Mouse (Mus musculus): ENCODE results near the gene Nkap. TPM values are rescaled to one million over a fixed set of nuclear protein-coding genes. Genes with fewer than 3 reads are reported as not detected.

Gene Nkap
- polyA plus RNA-seq (2015; fragmentation: Illumina TruSeq; extraction: RNeasy Lipid Tissue Mini Kit (QIAGEN cat#74804); ENCODE audit: low read depth, low replicate concordance) = 10.6 TPM

DNA sequence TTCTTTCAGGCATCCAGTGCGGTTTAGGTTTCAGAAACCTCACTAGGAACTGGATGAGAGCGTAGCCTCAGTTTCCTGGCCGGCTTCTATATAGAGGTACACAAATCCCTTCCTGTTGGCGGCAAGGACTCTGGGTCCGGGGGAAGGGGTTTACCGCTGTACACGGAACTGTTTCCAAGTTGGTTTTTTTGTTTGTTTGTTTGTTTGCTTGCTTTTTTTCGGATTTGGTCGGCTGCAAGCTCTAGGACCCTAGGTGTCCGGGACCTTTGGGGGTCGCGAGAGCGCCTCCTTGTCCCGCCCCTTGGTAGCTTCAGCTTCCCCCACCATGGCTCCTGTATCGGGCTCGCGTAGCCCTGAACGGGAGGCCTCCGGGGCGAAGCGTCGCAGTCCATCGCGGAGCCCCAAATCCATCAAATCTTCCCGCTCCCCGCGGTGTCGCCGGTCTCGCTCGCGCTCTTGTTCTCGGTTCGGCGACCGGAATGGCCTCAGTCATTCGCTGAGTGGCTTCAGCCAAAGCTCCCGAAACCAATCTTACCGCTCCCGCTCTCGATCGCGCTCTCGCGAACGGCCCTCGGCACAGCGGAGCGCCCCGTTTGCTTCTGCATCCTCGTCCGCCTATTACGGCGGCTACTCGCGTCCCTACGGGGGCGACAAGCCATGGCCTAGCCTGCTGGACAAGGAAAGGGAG is at the start of gene Nkap:
Gene Nkap, plus strand, starts transcription at position 125 of the 688 bp plus-strand sequence.

DNA sequence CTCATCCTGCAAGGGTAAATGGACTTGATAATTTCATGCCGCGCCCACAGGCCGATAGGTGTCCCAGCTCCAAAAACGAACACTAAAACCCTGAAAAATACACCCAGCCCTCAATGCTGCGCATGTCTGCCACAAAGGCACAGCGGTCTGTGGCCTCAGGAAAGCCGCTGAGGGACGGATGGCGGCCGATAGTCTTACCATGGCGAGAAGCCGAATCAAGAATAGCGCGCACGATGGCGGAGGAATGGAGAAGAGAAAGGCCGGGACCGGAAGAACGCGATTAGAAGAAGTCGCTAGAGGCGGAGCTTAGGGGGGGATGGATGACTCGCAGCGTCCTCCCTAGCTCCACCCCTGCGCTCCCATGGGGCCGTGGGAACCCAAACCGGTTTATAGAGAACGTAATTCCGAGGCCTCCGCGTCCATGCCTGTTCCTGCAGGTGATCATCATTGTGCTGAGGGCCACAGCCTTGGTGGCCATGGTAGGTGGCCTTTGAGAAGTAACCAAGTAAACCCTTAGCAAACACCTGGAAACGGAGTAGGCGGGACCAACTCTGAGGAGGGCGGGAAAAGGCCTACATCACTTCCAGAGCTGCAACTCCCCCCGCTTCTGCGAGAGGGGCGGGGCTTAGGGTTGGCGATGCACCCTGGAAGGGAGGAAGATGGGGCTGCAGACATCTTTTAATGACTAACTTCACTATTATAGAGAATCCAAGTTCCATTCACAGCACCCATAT is 41.5 kb upstream of the Nkap start, which contains the start of gene Rpl39:
Gene Rpl39, minus strand, starts transcription at position 476 of the 734 bp plus-strand sequence.

DNA sequence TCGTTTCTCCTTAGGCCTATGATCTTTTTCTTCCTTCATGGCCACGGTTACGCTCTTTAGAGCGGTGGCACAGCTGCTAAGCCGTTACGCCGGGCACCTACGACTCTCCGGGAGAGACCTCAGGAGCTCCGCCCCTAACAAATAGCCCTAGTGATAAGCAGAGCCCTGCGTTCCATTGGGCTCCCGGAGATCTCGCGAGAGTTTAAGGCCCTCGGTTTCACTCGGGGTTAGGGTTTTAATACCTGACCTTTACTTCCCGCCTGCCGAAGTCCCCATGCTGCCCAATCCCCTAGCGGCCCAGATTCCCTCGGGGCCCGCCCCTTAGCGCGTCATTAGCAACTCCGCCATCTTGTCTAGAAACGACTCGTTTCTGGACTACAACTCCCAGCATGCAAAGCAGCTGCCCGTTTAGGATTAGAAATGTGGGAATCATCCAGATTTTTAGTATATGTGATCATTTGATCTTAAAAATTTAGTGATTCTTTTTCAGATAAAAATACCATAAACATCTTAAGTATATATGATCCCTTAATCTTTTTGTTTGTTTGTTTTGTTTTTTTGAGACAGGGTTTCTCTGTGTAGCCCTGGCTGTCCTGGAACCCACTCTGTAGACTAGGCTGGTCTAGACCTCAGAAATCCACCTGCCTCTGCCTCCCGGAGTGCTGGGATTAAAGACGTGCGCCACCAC is 16.3 kb upstream of the Nkap start, which contains the start of gene Upf3b:
Gene Upf3b, minus strand, starts transcription at position 130 of the 688 bp plus-strand sequence.

DNA sequence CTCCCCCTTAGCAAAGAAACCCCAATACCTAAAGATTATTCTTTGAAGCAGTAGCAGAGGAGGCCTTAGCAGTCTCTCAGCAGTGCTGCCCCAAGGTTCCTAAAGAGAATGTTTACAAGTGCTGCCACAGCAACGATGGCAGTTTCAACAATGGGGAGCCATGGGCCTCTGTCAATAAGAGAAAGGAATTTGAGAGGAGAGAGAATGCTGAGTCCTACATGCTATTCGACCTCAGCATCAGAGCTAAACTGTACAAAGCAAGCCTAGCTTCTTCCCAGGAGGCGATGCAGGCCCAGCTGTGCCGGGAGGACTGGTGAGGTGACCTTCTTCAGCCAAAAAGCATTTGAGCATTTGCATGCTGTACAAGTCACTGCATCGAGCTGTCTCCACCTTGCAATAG is 42.1 kb downstream of the Nkap start, which contains the start of gene Akap14:
Gene Akap14, minus strand, starts transcription at position 101 of the 400 bp plus-strand sequence.

DNA sequence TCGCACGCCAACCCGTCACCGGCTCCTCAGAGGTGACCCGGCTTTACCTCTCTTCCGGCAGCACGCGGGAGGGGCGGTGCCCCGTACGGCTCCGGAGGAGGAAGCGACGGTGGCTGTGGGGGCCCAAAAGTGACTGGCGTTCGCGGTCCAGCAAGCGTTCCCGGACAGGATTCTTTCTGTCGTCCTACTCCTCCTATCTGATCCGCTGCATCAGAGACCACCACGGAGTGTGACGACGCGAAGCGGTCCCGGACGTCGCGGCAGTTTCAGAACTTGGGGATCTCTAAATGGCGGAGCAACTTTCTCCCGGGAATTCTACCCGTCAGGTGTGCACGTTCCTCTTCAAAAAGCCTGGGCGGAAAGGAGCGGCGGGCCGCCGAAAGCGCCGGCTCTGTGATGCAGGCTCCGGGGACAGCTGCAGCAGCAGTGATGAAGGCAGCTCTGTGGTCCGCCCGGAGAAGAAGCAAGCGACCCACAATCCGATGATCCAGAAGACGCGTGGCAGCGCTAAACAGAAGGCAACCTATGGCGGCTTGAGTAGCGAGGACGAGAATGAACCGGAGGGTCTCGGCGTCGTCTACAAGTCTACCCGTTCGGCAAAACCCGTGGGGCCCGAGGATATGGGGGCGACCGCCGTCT is 64.6 kb downstream of the Nkap start, which contains the start of the genes Ndufa1 and Rnf113a1:
Gene Ndufa1, minus strand, starts transcription at position 59 of the 639 bp plus-strand sequence.
Gene Rnf113a1, plus strand, starts transcription at position 141 of the 639 bp plus-strand sequence.

Other genes with a start within 250 kb of the Nkap start
- 31.4 TPM for gene Nkrf, start 223.9 kb upstream of the Nkap start, polyA plus RNA-seq (2015; fragmentation: Illumina TruSeq; extraction: RNeasy Lipid Tissue Mini Kit (QIAGEN cat#74804); ENCODE audit: low read depth, low replicate concordance)
- gene Sept6, start 135.0 kb upstream of the Nkap start, polyA plus RNA-seq (2015; fragmentation: Illumina TruSeq; extraction: RNeasy Lipid Tissue Mini Kit (QIAGEN cat#74804); ENCODE audit: low read depth, low replicate concordance) = 71.2 TPM
- not detected for gene Sowahd, start 78.0 kb upstream of the Nkap start, polyA plus RNA-seq (2015; fragmentation: Illumina TruSeq; extraction: RNeasy Lipid Tissue Mini Kit (QIAGEN cat#74804); ENCODE audit: low read depth, low replicate concordance)
- 462 TPM for gene Rpl39, start 41.4 kb upstream of the Nkap start, polyA plus RNA-seq (2015; fragmentation: Illumina TruSeq; extraction: RNeasy Lipid Tissue Mini Kit (QIAGEN cat#74804); ENCODE audit: low read depth, low replicate concordance)
- 19.4 TPM for gene Upf3b, start 16.5 kb upstream of the Nkap start, polyA plus RNA-seq (2015; fragmentation: Illumina TruSeq; extraction: RNeasy Lipid Tissue Mini Kit (QIAGEN cat#74804); ENCODE audit: low read depth, low replicate concordance)
- gene Akap14, start 42.0 kb downstream of the Nkap start, polyA plus RNA-seq (2015; fragmentation: Illumina TruSeq; extraction: RNeasy Lipid Tissue Mini Kit (QIAGEN cat#74804); ENCODE audit: low read depth, low replicate concordance) = 0.51 TPM
- gene Ndufa1, start 64.4 kb downstream of the Nkap start, polyA plus RNA-seq (2015; fragmentation: Illumina TruSeq; extraction: RNeasy Lipid Tissue Mini Kit (QIAGEN cat#74804); ENCODE audit: low read depth, low replicate concordance) = 495 TPM
- gene Rnf113a1, start 64.5 kb downstream of the Nkap start, polyA plus RNA-seq (2015; fragmentation: Illumina TruSeq; extraction: RNeasy Lipid Tissue Mini Kit (QIAGEN cat#74804); ENCODE audit: low read depth, low replicate concordance) = 8.0 TPM
- gene Gm9, start 84.2 kb downstream of the Nkap start, polyA plus RNA-seq (2015; fragmentation: Illumina TruSeq; extraction: RNeasy Lipid Tissue Mini Kit (QIAGEN cat#74804); ENCODE audit: low read depth, low replicate concordance) = not detected
- gene Rhox1, start 95.5 kb downstream of the Nkap start, polyA plus RNA-seq (2015; fragmentation: Illumina TruSeq; extraction: RNeasy Lipid Tissue Mini Kit (QIAGEN cat#74804); ENCODE audit: low read depth, low replicate concordance) = not detected
- not detected for gene Rhox2a, start 118.2 kb downstream of the Nkap start, polyA plus RNA-seq (2015; fragmentation: Illumina TruSeq; extraction: RNeasy Lipid Tissue Mini Kit (QIAGEN cat#74804); ENCODE audit: low read depth, low replicate concordance)
- not detected for gene Rhox3a, start 123.1 kb downstream of the Nkap start, polyA plus RNA-seq (2015; fragmentation: Illumina TruSeq; extraction: RNeasy Lipid Tissue Mini Kit (QIAGEN cat#74804); ENCODE audit: low read depth, low replicate concordance)
- not detected for gene Rhox4a, start 138.5 kb downstream of the Nkap start, polyA plus RNA-seq (2015; fragmentation: Illumina TruSeq; extraction: RNeasy Lipid Tissue Mini Kit (QIAGEN cat#74804); ENCODE audit: low read depth, low replicate concordance)

Data from brain, adult 10 weeks (tissue).